Mouse (Mus musculus): ENCODE results near the gene Psmb9. TPM values are rescaled to one million over a fixed set of nuclear protein-coding genes. Genes with fewer than 3 reads are reported as not detected.
"Not testable (repeated sequence)": the region's sequence is repeated elsewhere in the genome, so short reads cannot be mapped to it uniquely, and the experiment has no call there.

Psmb9 gene
- 2.3 and 4.0 TPM in 2 replicates for polyA plus RNA-seq (2014; fragmentation: Nextera tagmentation; extraction: Ambion mirVana)

DNA sequence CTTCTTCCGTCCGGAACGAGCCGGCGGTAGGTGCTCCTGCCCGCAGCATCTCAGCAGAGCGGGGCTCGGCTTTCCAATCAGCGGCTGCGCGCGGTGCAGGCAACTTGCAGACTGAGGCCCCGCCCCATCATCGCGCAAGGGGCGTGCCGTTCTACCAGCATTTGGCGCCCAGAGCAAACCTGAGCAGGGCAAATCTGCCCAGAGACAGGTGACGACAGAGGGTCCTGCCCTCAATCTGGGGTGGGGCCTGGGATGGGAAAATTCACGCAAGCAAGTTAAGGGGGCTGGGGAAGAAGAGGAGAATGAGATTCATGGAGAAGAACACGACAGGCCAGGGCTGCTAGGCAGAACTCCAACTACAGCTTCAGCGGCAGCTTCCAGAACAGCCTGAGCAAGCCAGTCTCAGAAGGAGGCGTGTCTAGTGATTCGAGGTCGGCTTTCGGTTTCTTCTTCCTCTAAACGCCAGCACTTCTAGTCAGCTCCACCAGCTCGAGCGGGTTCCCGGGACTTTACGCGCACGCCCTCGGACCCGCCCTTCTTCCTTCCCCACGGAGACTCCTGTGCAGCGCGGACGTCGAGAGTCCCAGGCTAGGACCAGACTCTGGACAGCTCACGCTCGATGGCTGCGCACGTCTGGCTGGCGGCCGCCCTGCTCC lies at the start of gene Psmb9, which contains the start of gene Tap1:
Gene Psmb9 (minus strand): TSS at position 504 of the 656 bp plus-strand sequence.
Gene Tap1 (plus strand): TSS at position 293 of the 656 bp plus-strand sequence.
- Histone ChIP-seq H3K36me3 (ENCODE audit: control insufficient read depth, insufficient read depth, low read length) (no peaks in the 10 kb centered on the region), H3K27me3 (replicated peaks; ENCODE audit: control insufficient read depth, insufficient read depth, low read length) (peaks cover 66% of the 10 kb centered on the region), H3K9ac (ENCODE audit: low read depth, low read length) (peak within 1 kb of the TSS; percentile 57), H3K4me1 (replicated peaks; ENCODE audit: control insufficient read depth, insufficient read depth, low read length) (peaks cover 7% of the 10 kb centered on the region), H3K4me3 (ENCODE audit: low read depth, low read length) (peak within 1 kb of the TSS; percentile 56), H3K4me2 (peak within 1 kb of the TSS; percentile 90), H3K9me3 (ENCODE audit: control insufficient read depth, low read length) (no peaks in the 10 kb centered on the region), H3K27ac (ENCODE audit: low read depth, low read length) (no peak within 1 kb of the TSS)
- WGBS, result under 1% methylated on average over 46 of the region's 46 CpGs
- DNase-seq (ENCODE audit: low spot score) (peak; percentile 97), ATAC-seq (replicated peaks; ENCODE audit: low FRiP score) (peak; percentile 94)

DNA sequence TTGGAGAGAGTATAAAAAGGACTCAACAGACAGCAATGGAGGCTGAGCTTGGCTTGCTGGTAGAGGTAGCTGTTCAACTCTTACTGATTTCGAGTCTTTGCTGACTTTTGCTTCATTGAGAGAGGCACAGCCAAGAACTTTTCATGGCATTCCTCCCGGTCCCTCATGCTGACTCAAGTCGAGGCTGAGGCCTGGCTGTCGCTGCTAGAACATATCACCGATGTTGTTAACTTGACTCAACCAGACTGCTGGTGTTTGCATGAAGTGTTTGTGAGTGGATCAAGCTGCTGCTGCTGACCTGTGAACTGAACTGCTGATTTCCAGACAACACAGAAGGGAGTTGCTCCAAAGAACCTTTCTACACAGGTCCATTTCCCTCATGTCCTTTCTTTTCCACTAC lies 49.1 kb upstream of the Psmb9 start:
- no peak overlapping the region for H3K4me3 ChIP-seq (ENCODE audit: low read depth, low read length)
- DNase-seq (ENCODE audit: low spot score) (no peak), ATAC-seq (replicated peaks; ENCODE audit: low FRiP score) (no peak)
- H3K9me3 ChIP-seq (ENCODE audit: control insufficient read depth, low read length), result no peaks in the 10 kb centered on the region
- 73% methylated on average over 5 of the region's 5 CpGs for WGBS
- no peaks in the 10 kb centered on the region for H3K36me3 ChIP-seq (ENCODE audit: control insufficient read depth, insufficient read depth, low read length)
- no peak overlapping the region for H3K9ac ChIP-seq (ENCODE audit: low read depth, low read length)
- no peak overlapping the region for H3K27ac ChIP-seq (ENCODE audit: low read depth, low read length)
- no peak overlapping the region for H3K4me2 ChIP-seq
- no peaks in the 10 kb centered on the region for H3K27me3 ChIP-seq (replicated peaks; ENCODE audit: control insufficient read depth, insufficient read depth, low read length)
- H3K4me1 ChIP-seq (replicated peaks; ENCODE audit: control insufficient read depth, insufficient read depth, low read length), result no peaks in the 10 kb centered on the region

DNA sequence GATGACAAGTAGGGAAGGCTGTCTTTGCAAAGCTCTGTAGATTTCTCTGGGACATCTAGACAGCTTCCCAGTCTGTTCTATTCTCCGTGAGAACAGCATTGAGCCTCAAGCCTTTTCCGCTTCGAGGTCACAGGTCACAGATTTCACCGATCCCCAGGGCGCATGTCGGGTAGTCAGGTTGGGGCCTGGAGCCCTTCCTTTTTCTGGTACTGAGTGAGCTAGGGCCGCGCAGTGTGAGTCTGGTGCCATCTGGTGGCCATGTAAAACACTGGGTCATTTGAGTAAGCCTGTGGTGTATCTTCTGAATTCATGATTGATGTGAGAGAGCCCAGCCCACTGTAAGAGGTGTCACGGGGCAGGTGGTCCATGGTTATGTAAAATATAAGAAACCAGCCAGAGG lies 47.4 kb upstream of the Psmb9 start:
- Histone ChIP-seq H3K9me3 (ENCODE audit: control insufficient read depth, low read length) (no peaks in the 10 kb centered on the region), H3K4me1 (replicated peaks; ENCODE audit: control insufficient read depth, insufficient read depth, low read length) (no peaks in the 10 kb centered on the region), H3K4me2 (no peak overlapping the region), H3K9ac (ENCODE audit: low read depth, low read length) (no peak overlapping the region), H3K36me3 (ENCODE audit: control insufficient read depth, insufficient read depth, low read length) (no peaks in the 10 kb centered on the region), H3K27ac (ENCODE audit: low read depth, low read length) (no peak overlapping the region), H3K27me3 (replicated peaks; ENCODE audit: control insufficient read depth, insufficient read depth, low read length) (no peaks in the 10 kb centered on the region), H3K4me3 (ENCODE audit: low read depth, low read length) (no peak overlapping the region)
- ATAC-seq (replicated peaks; ENCODE audit: low FRiP score), result no peak
- 44% methylated on average over 9 of the region's 9 CpGs for WGBS
- peak; percentile 48 for DNase-seq (ENCODE audit: low spot score)

DNA sequence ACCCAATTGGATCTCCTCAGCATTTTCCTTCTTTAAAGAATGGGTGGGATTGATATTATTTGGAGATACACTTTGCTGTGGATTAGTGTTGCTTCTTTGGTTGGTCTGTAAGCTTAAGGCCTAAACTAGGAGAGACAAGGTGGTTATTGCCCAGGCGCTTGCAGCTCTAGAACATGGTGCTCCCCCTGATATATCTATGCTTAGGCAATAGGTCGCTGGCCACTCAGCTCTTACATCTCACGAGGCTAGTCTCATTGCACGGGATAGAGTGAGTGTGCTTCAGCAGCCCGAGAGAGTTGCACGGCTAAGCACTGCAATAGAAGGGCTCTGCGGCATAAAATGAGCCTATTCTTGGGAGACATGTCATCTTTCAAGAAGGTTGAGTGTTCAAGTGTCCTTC lies 44.5 kb upstream of the Psmb9 start:
- not testable (repeated sequence) for H3K4me1 ChIP-seq (replicated peaks; ENCODE audit: control insufficient read depth, insufficient read depth, low read length); H3K27me3 ChIP-seq (replicated peaks; ENCODE audit: control insufficient read depth, insufficient read depth, low read length); DNase-seq (ENCODE audit: low spot score); H3K27ac ChIP-seq (ENCODE audit: low read depth, low read length); ATAC-seq (replicated peaks; ENCODE audit: low FRiP score); H3K9me3 ChIP-seq (ENCODE audit: control insufficient read depth, low read length); H3K36me3 ChIP-seq (ENCODE audit: control insufficient read depth, insufficient read depth, low read length); H3K4me3 ChIP-seq (ENCODE audit: low read depth, low read length); H3K4me2 ChIP-seq; H3K9ac ChIP-seq (ENCODE audit: low read depth, low read length)
- 89% methylated on average over 6 of the region's 7 CpGs for WGBS

DNA sequence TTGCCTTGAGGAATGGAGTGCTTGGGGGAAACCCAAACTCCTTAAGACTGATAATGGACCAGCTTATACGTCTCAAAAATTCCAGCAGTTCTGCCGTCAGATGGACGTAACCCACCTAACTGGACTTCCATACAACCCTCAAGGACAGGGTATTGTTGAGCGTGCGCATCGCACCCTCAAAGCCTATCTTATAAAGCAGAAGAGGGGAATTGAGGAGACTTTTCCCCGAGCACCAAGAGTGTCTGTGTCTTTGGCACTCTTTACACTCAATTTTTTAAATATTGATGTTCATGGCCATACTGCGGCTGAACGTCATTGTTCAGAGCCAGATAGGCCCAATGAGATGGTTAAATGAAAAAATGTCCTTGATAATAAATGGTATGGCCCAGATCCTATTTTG lies 43.4 kb upstream of the Psmb9 start:
- not testable (repeated sequence) for H3K9me3 ChIP-seq (ENCODE audit: control insufficient read depth, low read length); ATAC-seq (replicated peaks; ENCODE audit: low FRiP score); H3K4me3 ChIP-seq (ENCODE audit: low read depth, low read length); H3K36me3 ChIP-seq (ENCODE audit: control insufficient read depth, insufficient read depth, low read length); H3K4me2 ChIP-seq; H3K4me1 ChIP-seq (replicated peaks; ENCODE audit: control insufficient read depth, insufficient read depth, low read length); H3K27ac ChIP-seq (ENCODE audit: low read depth, low read length); DNase-seq (ENCODE audit: low spot score); H3K9ac ChIP-seq (ENCODE audit: low read depth, low read length); H3K27me3 ChIP-seq (replicated peaks; ENCODE audit: control insufficient read depth, insufficient read depth, low read length)
- 88% methylated on average over 6 of the region's 9 CpGs for WGBS

DNA sequence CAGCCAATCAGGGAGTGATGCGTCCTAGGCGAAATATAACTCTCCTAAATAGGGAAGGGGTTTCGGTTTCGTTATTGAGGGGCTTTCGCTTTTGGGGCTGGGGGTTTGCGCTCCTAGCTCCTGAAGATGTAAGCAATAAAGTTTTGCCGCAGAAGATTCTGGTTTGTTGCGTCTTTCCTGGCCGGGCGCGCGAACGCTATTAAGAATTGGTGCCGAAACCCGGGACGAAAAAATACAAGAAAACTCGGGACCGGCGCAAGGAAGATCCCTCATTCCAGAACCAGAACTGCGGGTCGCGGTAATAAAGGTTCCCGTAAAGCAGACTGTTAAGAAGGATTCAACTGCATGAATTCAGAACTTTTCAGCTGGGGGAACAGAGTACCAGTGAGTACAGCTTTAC lies 38.3 kb upstream of the Psmb9 start:
- not testable (repeated sequence) for H3K9me3 ChIP-seq (ENCODE audit: control insufficient read depth, low read length); DNase-seq (ENCODE audit: low spot score); H3K4me2 ChIP-seq; H3K4me3 ChIP-seq (ENCODE audit: low read depth, low read length); H3K4me1 ChIP-seq (replicated peaks; ENCODE audit: control insufficient read depth, insufficient read depth, low read length); ATAC-seq (replicated peaks; ENCODE audit: low FRiP score); H3K36me3 ChIP-seq (ENCODE audit: control insufficient read depth, insufficient read depth, low read length); H3K9ac ChIP-seq (ENCODE audit: low read depth, low read length); H3K27ac ChIP-seq (ENCODE audit: low read depth, low read length); H3K27me3 ChIP-seq (replicated peaks; ENCODE audit: control insufficient read depth, insufficient read depth, low read length)
- 97% methylated on average over 13 of the region's 23 CpGs for WGBS

DNA sequence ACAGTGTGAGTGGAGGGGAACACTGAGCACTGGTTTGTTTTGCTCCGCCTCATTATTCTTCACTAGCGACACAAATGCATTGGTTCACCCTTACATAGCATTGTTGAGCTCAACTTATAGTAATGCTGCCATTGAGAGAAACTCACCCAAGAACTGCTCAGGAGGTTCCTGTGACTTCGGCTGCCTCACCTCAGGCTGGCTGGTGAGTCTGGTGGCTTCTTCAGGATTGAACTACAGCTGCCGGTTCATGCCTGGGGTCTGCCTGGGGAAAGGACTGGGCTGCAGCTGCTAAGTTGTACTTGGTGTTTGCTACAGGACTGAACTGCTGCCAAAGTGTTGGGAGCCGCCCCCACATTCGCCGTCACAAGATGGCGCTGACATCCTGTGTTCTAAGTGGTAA lies 37.9 kb upstream of the Psmb9 start:
- no peak overlapping the region for H3K9ac ChIP-seq (ENCODE audit: low read depth, low read length)
- H3K4me1 ChIP-seq (replicated peaks; ENCODE audit: control insufficient read depth, insufficient read depth, low read length), result no peaks in the 10 kb centered on the region
- no peak overlapping the region for H3K27ac ChIP-seq (ENCODE audit: low read depth, low read length)
- H3K36me3 ChIP-seq (ENCODE audit: control insufficient read depth, insufficient read depth, low read length), result no peaks in the 10 kb centered on the region
- ATAC-seq (replicated peaks; ENCODE audit: low FRiP score) (no peak), DNase-seq (ENCODE audit: low spot score) (no peak)
- no peaks in the 10 kb centered on the region for H3K27me3 ChIP-seq (replicated peaks; ENCODE audit: control insufficient read depth, insufficient read depth, low read length)
- no peak overlapping the region for H3K4me2 ChIP-seq
- H3K4me3 ChIP-seq (ENCODE audit: low read depth, low read length), result no peak overlapping the region
- peaks cover 3% of the 10 kb centered on the region; the same call in 1 of the 2 replicates for H3K9me3 ChIP-seq (ENCODE audit: control insufficient read depth, low read length)
- WGBS, result 92% methylated on average over 8 of the region's 8 CpGs

DNA sequence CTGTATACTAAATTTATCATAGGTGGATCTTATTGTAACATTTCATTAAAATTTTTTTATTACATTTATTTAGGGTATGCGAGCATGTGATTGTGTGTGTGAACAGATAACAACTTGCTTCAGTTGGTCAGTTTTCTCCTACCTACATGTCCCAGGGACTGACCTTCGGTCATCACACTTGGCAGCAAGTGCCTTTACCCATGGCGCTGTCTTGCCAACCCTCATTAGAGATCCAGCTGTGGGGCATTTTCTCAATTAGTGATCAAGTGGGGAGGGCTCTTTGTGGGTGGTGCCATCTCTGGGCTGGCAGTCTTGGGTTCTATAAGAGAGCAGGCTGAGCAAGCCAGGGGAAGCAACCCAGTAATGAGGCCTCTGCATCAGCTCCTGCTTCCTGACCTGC lies 37.3 kb upstream of the Psmb9 start:
- no peaks in the 10 kb centered on the region for H3K4me1 ChIP-seq (replicated peaks; ENCODE audit: control insufficient read depth, insufficient read depth, low read length)
- WGBS, result 85% methylated on average over 3 of the region's 3 CpGs
- no peaks in the 10 kb centered on the region for H3K36me3 ChIP-seq (ENCODE audit: control insufficient read depth, insufficient read depth, low read length)
- H3K4me3 ChIP-seq (ENCODE audit: low read depth, low read length), result no peak overlapping the region
- no peak overlapping the region for H3K9ac ChIP-seq (ENCODE audit: low read depth, low read length)
- ATAC-seq (replicated peaks; ENCODE audit: low FRiP score) (no peak), DNase-seq (ENCODE audit: low spot score) (no peak)
- no peaks in the 10 kb centered on the region for H3K27me3 ChIP-seq (replicated peaks; ENCODE audit: control insufficient read depth, insufficient read depth, low read length)
- peaks cover 3% of the 10 kb centered on the region; the same call in 1 of the 2 replicates for H3K9me3 ChIP-seq (ENCODE audit: control insufficient read depth, low read length)
- no peak overlapping the region for H3K4me2 ChIP-seq
- H3K27ac ChIP-seq (ENCODE audit: low read depth, low read length), result no peak overlapping the region

DNA sequence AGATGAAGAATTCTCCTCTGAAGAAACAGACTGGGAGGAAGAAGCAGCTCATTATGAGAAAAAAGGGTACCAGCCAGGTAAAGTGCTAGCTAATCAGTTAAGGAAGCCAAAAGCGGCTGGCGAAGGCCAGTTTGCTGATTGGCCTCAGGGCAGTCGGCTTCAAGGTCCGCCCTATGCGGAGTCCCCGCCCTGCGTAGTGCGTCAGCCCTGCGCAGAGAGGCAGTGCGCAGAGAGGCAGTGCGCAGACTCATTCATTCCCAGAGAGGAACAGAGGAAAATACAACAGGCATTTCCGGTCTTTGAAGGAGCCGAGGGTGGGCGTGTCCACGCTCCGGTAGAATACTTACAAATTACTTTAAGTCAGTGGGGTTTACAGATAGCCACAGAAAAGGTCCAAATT lies 32.8 kb upstream of the Psmb9 start:
- H3K9me3 ChIP-seq (ENCODE audit: control insufficient read depth, low read length); H3K9ac ChIP-seq (ENCODE audit: low read depth, low read length); H3K36me3 ChIP-seq (ENCODE audit: control insufficient read depth, insufficient read depth, low read length); ATAC-seq (replicated peaks; ENCODE audit: low FRiP score); H3K27me3 ChIP-seq (replicated peaks; ENCODE audit: control insufficient read depth, insufficient read depth, low read length); H3K4me2 ChIP-seq; H3K4me1 ChIP-seq (replicated peaks; ENCODE audit: control insufficient read depth, insufficient read depth, low read length); H3K27ac ChIP-seq (ENCODE audit: low read depth, low read length); H3K4me3 ChIP-seq (ENCODE audit: low read depth, low read length); DNase-seq (ENCODE audit: low spot score): not testable (repeated sequence)
- no CpG with 5 or more reads among the region's 16 CpGs for WGBS

Measured in liver, embryonic 11.5 days (tissue).